Mouse (Mus musculus) left cerebral cortex, postnatal 14 days (tissue): ENCODE measurements around the gene Rxra. TPM values are rescaled to one million over a fixed set of nuclear protein-coding genes. Genes with fewer than 3 reads are reported as not detected.
A peak's percentile ranks its signal among the peaks of the same experiment; 100 is the strongest.

Source experiments
- DNase-seq, 2 experiments: peaks; one replicate each; pipeline ENCODE4 v3.0.0; 2021 to 2022; ENCODE audit warnings: low spot score in 2 of 2, mixed read lengths in 1 of 2
- intact Hi-C: fragments of 180-260 bp; cut with DNase I; formaldehyde crosslinking; loops from one replicate; pipeline ENCODE4 v1.15.1; 2025
- total RNA-seq, 2 experiments: library from RNA; stranded (reverse); gene quantifications; 2 replicates each; pipeline ENCODE4 v1.2.3; 2021

Gene Rxra
- total RNA-seq, 2 experiments from 2014 or later = 15.6 to 16.2 TPM

- DNase-seq = no peak
- intact Hi-C loops = no loop called here
Measured at GRCm38 (mm10) chr2:27690714-27691113, 14.5 kb downstream of the Rxra start.

- no peak for DNase-seq
- intact Hi-C loops = no loop called here
Measured at GRCm38 (mm10) chr2:27691139-27691720, 15.0 kb downstream of the Rxra start.

- no peak for DNase-seq
- intact Hi-C loops = no loop called here
Measured at GRCm38 (mm10) chr2:27692608-27693007, 16.4 kb downstream of the Rxra start.

- no peak for DNase-seq
- intact Hi-C loops = no loop called here
Measured at GRCm38 (mm10) chr2:27693684-27694083, 17.4 kb downstream of the Rxra start.

- intact Hi-C loops = no loop called here
- peak; percentile 62 to 67 for DNase-seq
Measured at GRCm38 (mm10) chr2:27699574-27699973, 23.3 kb downstream of the Rxra start.

GRCm38 (mm10) chr2:27702283-27702682 lies 26.0 kb downstream of the Rxra start:
- intact Hi-C loops = no loop called here

GRCm38 (mm10) chr2:27702904-27703666 lies 26.8 kb downstream of the Rxra start:
- intact Hi-C loops = no loop called here

More at GRCm38 (mm10) chr2:27702283-27702682, 26.0 kb downstream of the Rxra start:
- no peak for DNase-seq

GRCm38 (mm10) chr2:27703852-27704640 lies 27.8 kb downstream of the Rxra start:
- intact Hi-C loops = no loop called here
- DNase-seq = no peak

More at GRCm38 (mm10) chr2:27702904-27703666, 26.8 kb downstream of the Rxra start:
- no peak for DNase-seq

GRCm38 (mm10) chr2:27704641-27705040 lies 28.4 kb downstream of the Rxra start:
- intact Hi-C loops = no loop called here
- DNase-seq = no peak

- DNase-seq = peak in 1 of 2 experiments; percentile 40
- intact Hi-C loops = no loop called here
Measured at GRCm38 (mm10) chr2:27710871-27711382, 34.7 kb downstream of the Rxra start.

- intact Hi-C loops = no loop called here
- no peak for DNase-seq
Measured at GRCm38 (mm10) chr2:27712626-27713025, 36.4 kb downstream of the Rxra start.

- DNase-seq = no peak
- intact Hi-C loops = no loop called here
Measured at GRCm38 (mm10) chr2:27713378-27713777, 37.1 kb downstream of the Rxra start.

- intact Hi-C loops = no loop called here
- no peak for DNase-seq
Measured at GRCm38 (mm10) chr2:27714131-27714530, 37.9 kb downstream of the Rxra start.

- no peak for DNase-seq
- intact Hi-C loops = no loop called here
Measured at GRCm38 (mm10) chr2:27715221-27715620, 39.0 kb downstream of the Rxra start.

GRCm38 (mm10) chr2:27716339-27716738 lies 40.1 kb downstream of the Rxra start:
- intact Hi-C loops = no loop called here

GRCm38 (mm10) chr2:27718191-27718590 lies 42.0 kb downstream of the Rxra start:
- DNase-seq = no peak
- intact Hi-C loops = no loop called here

More at GRCm38 (mm10) chr2:27716339-27716738, 40.1 kb downstream of the Rxra start:
- no peak for DNase-seq

- no peak for DNase-seq
- intact Hi-C loops = no loop called here
Measured at GRCm38 (mm10) chr2:27719601-27720000, 43.4 kb downstream of the Rxra start.

GRCm38 (mm10) chr2:27721611-27722010 lies 45.4 kb downstream of the Rxra start:
- DNase-seq = no peak
- intact Hi-C loops = no loop called here

- no peak for DNase-seq
- intact Hi-C loops = no loop called here
Measured at GRCm38 (mm10) chr2:27724729-27725316, 48.6 kb downstream of the Rxra start.
